Mouse (Mus musculus): ENCODE measurements around the gene 5730522E02Rik. TPM values are rescaled to one million over a fixed set of nuclear protein-coding genes. Genes with fewer than 3 reads are reported as not detected.

5730522E02Rik gene
- polyA plus RNA-seq, 1 experiment from 2014 or later = 1.3 TPM

DNA sequence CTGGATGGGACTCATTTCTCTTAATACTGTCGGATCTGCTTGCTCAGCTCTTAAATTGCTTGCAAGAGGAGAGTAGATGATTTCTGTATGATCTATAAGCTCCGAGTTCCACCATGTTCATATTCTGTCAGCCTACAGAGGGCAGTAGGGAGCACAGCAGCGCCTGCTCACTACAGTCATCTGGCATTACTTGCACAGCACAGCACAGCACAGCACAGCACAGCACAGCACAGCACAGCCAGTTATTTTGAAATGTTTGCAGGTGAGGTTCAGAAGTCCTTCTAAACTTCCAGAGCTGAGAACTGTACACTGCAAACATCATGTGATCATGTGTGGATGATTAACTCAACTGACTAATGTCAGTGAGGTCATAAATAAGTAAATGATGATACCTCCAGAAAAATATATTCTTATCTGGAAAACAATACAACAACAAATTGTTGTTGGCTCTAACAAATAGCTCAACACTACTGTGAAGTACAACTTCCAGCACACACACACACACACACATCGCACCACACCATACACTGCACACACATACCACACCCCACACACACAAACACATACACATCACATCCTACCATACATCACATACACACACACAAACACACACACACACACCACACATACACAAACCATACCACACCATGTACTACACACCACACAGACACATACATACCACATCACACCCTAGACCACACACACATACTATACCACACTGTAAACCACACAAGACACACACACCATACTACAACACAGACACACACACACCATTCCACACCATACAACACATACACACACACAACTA is 9.4 kb downstream of the 5730522E02Rik start:
- H3K4me1 ChIP-seq (replicated peaks; ENCODE audit: control insufficient read depth, insufficient read depth, low read length) = no peaks in the 10 kb centered on the region
- 55% methylated on average over 4 of the region's 4 CpGs for WGBS
- no peaks in the 10 kb centered on the region for H3K27me3 ChIP-seq (replicated peaks; ENCODE audit: control insufficient read depth, insufficient read depth, low read length)
- no peak overlapping the region for H3K27ac ChIP-seq (ENCODE audit: low read depth, low read length)
- H3K36me3 ChIP-seq (ENCODE audit: control insufficient read depth, insufficient read depth, low read length) = no peaks in the 10 kb centered on the region
- H3K9me3 ChIP-seq (ENCODE audit: control insufficient read depth, low read length) = no peaks in the 10 kb centered on the region
- no peak for DNase-seq (ENCODE audit: low spot score)
- peak; percentile 73 for ATAC-seq (replicated peaks; ENCODE audit: low FRiP score)
- no peak overlapping the region for H3K4me3 ChIP-seq (ENCODE audit: low read depth, low read length)
- no peak overlapping the region for H3K4me2 ChIP-seq
- H3K9ac ChIP-seq (ENCODE audit: low read depth, low read length) = no peak overlapping the region

DNA sequence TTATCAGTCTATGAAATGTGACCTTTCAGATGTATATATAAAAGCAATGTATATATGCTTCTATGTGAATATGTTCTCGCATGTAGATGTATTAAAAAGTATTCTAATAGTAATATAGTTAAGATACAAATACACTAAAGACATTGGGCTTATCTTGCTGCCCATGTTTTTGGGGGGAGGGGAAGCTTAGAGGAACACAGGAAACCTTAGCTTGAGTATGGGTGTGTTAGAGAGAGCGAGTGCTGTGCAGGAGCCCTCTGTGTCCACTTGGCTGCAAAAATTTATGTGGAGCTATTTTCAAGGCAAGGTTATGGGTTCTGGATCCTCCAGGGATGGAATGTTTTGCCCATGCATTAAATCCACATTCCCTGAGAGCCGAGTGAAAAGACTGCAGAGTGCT is 15.1 kb downstream of the 5730522E02Rik start:
- H3K4me3 ChIP-seq (ENCODE audit: low read depth, low read length) = no peak overlapping the region
- no peaks in the 10 kb centered on the region for H3K36me3 ChIP-seq (ENCODE audit: control insufficient read depth, insufficient read depth, low read length)
- H3K9me3 ChIP-seq (ENCODE audit: control insufficient read depth, low read length) = no peaks in the 10 kb centered on the region
- no peak for ATAC-seq (replicated peaks; ENCODE audit: low FRiP score)
- no peak for DNase-seq (ENCODE audit: low spot score)
- no peaks in the 10 kb centered on the region for H3K27me3 ChIP-seq (replicated peaks; ENCODE audit: control insufficient read depth, insufficient read depth, low read length)
- H3K9ac ChIP-seq (ENCODE audit: low read depth, low read length) = no peak overlapping the region
- no peaks in the 10 kb centered on the region for H3K4me1 ChIP-seq (replicated peaks; ENCODE audit: control insufficient read depth, insufficient read depth, low read length)
- WGBS = 76% methylated on average over 3 of the region's 3 CpGs
- H3K4me2 ChIP-seq = no peak overlapping the region
- no peak overlapping the region for H3K27ac ChIP-seq (ENCODE audit: low read depth, low read length)

DNA sequence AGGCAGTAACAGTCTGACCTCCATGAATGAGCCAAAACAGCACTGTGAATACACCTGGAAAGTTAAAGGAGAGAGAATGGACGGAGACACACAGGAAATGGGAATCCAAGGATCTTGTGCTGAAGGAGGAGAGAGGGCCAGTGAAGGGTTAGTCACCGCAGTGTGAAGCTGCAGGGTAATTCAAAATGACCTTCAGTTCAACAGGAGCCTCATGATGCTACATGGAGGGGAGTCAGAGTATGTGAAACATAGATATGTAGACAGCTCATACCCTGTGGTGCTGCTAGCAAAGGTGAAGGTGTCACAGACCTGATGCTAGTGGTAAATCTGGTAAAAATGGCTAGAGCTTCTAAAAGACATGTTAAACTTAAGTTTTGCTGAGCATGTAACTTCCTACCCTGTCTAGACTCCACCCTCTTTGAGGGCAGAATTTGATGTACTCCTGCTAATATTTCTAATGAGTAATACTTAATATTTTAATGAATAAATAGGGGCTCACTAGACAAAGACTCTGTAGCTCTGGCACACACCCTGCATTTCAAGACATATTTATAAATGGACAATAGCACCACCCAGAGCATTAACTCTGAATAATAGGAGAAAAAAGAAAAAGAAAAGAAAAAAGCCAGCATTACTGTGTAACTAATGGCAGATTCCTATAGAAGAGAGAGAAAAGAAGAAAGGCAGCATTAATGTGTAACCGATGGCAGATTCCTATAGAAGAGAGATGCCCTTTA is 23.2 kb downstream of the 5730522E02Rik start:
- no peaks in the 10 kb centered on the region for H3K36me3 ChIP-seq (ENCODE audit: control insufficient read depth, insufficient read depth, low read length)
- no peaks in the 10 kb centered on the region for H3K4me1 ChIP-seq (replicated peaks; ENCODE audit: control insufficient read depth, insufficient read depth, low read length)
- no peak for ATAC-seq (replicated peaks; ENCODE audit: low FRiP score)
- 82% methylated on average over 3 of the region's 3 CpGs for WGBS
- H3K9ac ChIP-seq (ENCODE audit: low read depth, low read length) = no peak overlapping the region
- no peak for DNase-seq (ENCODE audit: low spot score)
- no peak overlapping the region for H3K27ac ChIP-seq (ENCODE audit: low read depth, low read length)
- H3K9me3 ChIP-seq (ENCODE audit: control insufficient read depth, low read length) = no peaks in the 10 kb centered on the region
- no peak overlapping the region for H3K4me3 ChIP-seq (ENCODE audit: low read depth, low read length)
- no peaks in the 10 kb centered on the region for H3K27me3 ChIP-seq (replicated peaks; ENCODE audit: control insufficient read depth, insufficient read depth, low read length)
- no peak overlapping the region for H3K4me2 ChIP-seq

DNA sequence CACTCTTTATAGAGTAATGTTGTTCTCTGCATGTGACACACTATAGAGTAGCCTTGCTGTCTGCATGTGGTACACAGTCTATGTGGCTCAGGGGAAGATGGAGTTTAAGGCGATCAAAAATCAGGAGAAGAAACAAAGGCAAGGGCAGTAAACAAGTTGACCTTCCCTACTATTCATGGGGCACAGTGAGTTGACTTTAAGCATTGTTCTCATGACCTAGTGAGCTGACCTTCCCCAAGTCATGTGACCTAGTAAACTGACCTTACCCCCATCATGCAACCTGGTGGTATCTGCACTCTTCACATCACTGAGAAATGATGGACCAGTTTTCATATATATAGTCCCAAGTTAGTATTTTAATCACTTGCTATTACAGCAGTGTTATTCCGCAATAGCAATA is 40.0 kb downstream of the 5730522E02Rik start:
- Histone ChIP-seq H3K9ac (ENCODE audit: low read depth, low read length) (no peak overlapping the region), H3K4me2 (no peak overlapping the region), H3K36me3 (ENCODE audit: control insufficient read depth, insufficient read depth, low read length) (no peaks in the 10 kb centered on the region), H3K27me3 (replicated peaks; ENCODE audit: control insufficient read depth, insufficient read depth, low read length) (no peaks in the 10 kb centered on the region), H3K4me3 (ENCODE audit: low read depth, low read length) (no peak overlapping the region), H3K9me3 (ENCODE audit: control insufficient read depth, low read length) (no peaks in the 10 kb centered on the region), H3K4me1 (replicated peaks; ENCODE audit: control insufficient read depth, insufficient read depth, low read length) (no peaks in the 10 kb centered on the region), H3K27ac (ENCODE audit: low read depth, low read length) (no peak overlapping the region)
- ATAC-seq (replicated peaks; ENCODE audit: low FRiP score) = no peak
- DNase-seq (ENCODE audit: low spot score) = no peak
- WGBS = 85% methylated on average over 2 of the region's 2 CpGs

DNA sequence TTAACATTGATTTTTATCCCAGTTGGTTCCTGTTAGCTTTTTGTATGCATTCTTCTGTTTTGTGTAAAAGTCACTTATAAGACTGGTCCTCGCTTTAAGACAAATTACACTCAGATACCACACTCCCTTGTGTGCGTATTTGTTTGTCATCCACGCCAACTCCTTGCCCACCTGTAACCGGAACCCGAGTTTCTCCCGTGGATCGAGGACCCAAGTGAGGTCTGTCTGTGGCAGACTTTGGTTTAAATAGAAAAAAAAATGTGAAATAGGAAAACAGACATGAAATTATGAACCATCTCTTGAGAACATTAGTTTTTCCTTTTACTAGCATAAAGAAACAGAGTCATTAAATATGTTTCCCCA is 43.0 kb downstream of the 5730522E02Rik start:
- no peaks in the 10 kb centered on the region for H3K27me3 ChIP-seq (replicated peaks; ENCODE audit: control insufficient read depth, insufficient read depth, low read length)
- no peak for DNase-seq (ENCODE audit: low spot score)
- no peak overlapping the region for H3K27ac ChIP-seq (ENCODE audit: low read depth, low read length)
- no peak overlapping the region for H3K4me2 ChIP-seq
- H3K9ac ChIP-seq (ENCODE audit: low read depth, low read length) = no peak overlapping the region
- no peaks in the 10 kb centered on the region for H3K4me1 ChIP-seq (replicated peaks; ENCODE audit: control insufficient read depth, insufficient read depth, low read length)
- H3K9me3 ChIP-seq (ENCODE audit: control insufficient read depth, low read length) = no peaks in the 10 kb centered on the region
- H3K36me3 ChIP-seq (ENCODE audit: control insufficient read depth, insufficient read depth, low read length) = no peaks in the 10 kb centered on the region
- ATAC-seq (replicated peaks; ENCODE audit: low FRiP score) = no peak
- H3K4me3 ChIP-seq (ENCODE audit: low read depth, low read length) = no peak overlapping the region
- WGBS = 83% methylated on average over 7 of the region's 7 CpGs

DNA sequence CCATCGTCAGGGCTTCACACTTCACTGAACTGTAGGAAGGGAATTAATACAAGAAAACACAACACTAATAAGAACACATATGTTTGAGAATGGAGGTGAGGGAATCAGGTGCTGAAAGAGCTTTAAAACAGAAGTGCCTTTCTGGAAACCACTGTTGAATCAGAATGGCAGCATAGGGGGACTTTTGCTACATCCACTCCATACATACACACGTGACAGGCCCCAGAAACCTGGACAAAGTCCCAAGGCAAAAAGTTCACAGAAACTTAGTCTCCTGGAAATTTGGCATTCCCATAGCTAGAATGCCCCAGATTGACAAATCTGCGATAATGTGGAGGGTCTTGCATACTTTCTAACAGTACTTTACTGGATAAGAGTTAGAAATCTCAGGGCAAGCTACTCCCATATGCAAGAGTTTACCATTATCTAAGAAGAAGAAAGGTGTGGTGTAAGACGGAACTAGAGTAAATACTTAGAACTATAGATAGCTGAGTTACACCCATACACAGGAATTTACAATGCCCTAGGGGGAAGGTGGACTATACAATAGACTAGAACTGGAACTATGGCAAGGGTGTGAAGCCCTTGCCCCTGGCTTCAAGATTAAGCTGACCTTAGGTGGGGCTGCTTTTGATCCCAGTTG is 43.5 kb downstream of the 5730522E02Rik start:
- H3K4me2 ChIP-seq = no peak overlapping the region
- no peak overlapping the region for H3K9ac ChIP-seq (ENCODE audit: low read depth, low read length)
- no peaks in the 10 kb centered on the region for H3K9me3 ChIP-seq (ENCODE audit: control insufficient read depth, low read length)
- H3K4me3 ChIP-seq (ENCODE audit: low read depth, low read length) = no peak overlapping the region
- H3K36me3 ChIP-seq (ENCODE audit: control insufficient read depth, insufficient read depth, low read length) = no peaks in the 10 kb centered on the region
- H3K27ac ChIP-seq (ENCODE audit: low read depth, low read length) = no peak overlapping the region
- DNase-seq (ENCODE audit: low spot score) (no peak), ATAC-seq (replicated peaks; ENCODE audit: low FRiP score) (no peak)
- no peaks in the 10 kb centered on the region for H3K27me3 ChIP-seq (replicated peaks; ENCODE audit: control insufficient read depth, insufficient read depth, low read length)
- no peaks in the 10 kb centered on the region for H3K4me1 ChIP-seq (replicated peaks; ENCODE audit: control insufficient read depth, insufficient read depth, low read length)
- WGBS = 78% methylated on average over 4 of the region's 4 CpGs

DNA sequence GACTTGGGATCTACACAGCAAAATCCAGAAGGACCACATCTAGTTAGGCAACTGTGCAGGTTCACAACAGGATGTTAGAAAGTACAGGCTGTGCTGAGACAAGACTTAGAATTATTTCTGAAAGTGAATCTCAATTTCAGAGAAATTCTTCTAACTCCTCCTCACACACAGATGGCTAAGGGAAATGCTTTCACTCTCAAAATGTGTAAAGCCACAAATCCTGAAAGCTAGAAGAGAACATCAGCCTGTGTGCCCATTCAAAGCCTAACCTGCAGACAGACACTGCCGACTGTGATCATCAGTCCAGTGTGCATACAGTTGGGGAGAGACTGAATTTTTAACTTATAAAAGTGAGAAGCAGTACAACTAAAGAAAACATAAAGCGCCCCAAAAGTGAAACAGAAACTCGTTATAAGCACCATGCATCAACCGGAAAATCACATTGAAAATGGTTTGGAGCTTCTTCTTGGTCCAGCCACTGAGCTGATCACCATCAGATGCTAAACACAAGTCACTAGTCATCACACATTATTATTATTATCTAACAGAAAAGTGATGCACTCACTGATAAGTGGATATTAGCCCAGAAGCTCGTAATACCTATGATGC is 45.8 kb downstream of the 5730522E02Rik start:
- Histone ChIP-seq H3K36me3 (ENCODE audit: control insufficient read depth, insufficient read depth, low read length) (no peaks in the 10 kb centered on the region), H3K4me1 (replicated peaks; ENCODE audit: control insufficient read depth, insufficient read depth, low read length) (no peaks in the 10 kb centered on the region), H3K27me3 (replicated peaks; ENCODE audit: control insufficient read depth, insufficient read depth, low read length) (no peaks in the 10 kb centered on the region), H3K27ac (ENCODE audit: low read depth, low read length) (no peak overlapping the region), H3K4me3 (ENCODE audit: low read depth, low read length) (no peak overlapping the region), H3K9ac (ENCODE audit: low read depth, low read length) (no peak overlapping the region), H3K9me3 (ENCODE audit: control insufficient read depth, low read length) (no peaks in the 10 kb centered on the region), H3K4me2 (no peak overlapping the region)
- ATAC-seq (replicated peaks; ENCODE audit: low FRiP score) (no peak), DNase-seq (ENCODE audit: low spot score) (no peak)
- WGBS = 83% methylated on average over 5 of the region's 5 CpGs

DNA sequence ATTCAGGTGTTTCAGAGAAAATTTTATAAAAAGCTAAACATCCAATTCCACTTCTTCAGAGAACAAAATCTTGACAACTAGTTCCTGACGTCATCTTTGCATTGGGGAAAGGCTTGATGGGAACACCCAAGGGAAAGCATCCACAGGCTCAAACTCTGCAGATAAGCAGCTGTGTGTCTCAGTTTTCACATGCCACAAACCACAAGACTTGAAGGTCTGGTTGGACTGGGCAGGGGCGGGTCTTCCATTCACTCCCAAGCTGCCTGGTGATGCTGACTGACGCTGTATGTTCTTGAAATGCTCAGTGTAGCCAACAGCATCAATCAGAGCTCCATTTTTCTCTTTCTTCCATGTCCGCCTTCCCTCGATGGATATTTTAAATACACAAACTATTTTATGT is 49.2 kb downstream of the 5730522E02Rik start:
- DNase-seq (ENCODE audit: low spot score) = no peak
- Histone ChIP-seq H3K4me2 (no peak overlapping the region), H3K27me3 (replicated peaks; ENCODE audit: control insufficient read depth, insufficient read depth, low read length) (no peaks in the 10 kb centered on the region), H3K4me3 (ENCODE audit: low read depth, low read length) (no peak overlapping the region), H3K9ac (ENCODE audit: low read depth, low read length) (no peak overlapping the region), H3K9me3 (ENCODE audit: control insufficient read depth, low read length) (no peaks in the 10 kb centered on the region), H3K27ac (ENCODE audit: low read depth, low read length) (no peak overlapping the region), H3K36me3 (ENCODE audit: control insufficient read depth, insufficient read depth, low read length) (no peaks in the 10 kb centered on the region), H3K4me1 (replicated peaks; ENCODE audit: control insufficient read depth, insufficient read depth, low read length) (no peaks in the 10 kb centered on the region)
- 54% methylated on average over 5 of the region's 5 CpGs for WGBS
- ATAC-seq (replicated peaks; ENCODE audit: low FRiP score) = no peak
